Mouse (Mus musculus) MEL (cell line): ENCODE results near the gene Kazn. TPM values are rescaled to one million over a fixed set of nuclear protein-coding genes. Genes with fewer than 3 reads are reported as not detected.

Experiments
- DNase-seq: peaks from one replicate; pipeline ENCODE4 v3.0.0; 2011; ENCODE audit warnings: low read depth, low spot score
- H3K27ac ChIP-seq: 2 replicates; pipeline ENCODE4 v1.5.1; 2012; ENCODE audit warnings: low read depth, mild to moderate bottlenecking, control low read depth, low read length, moderate library complexity; ENCODE audit not compliant: control insufficient read depth
- H3K27me3 ChIP-seq, 2 experiments: fragments of 150-350 bp in 1 of 2; sonication (generic) in 1 of 2; 2 replicates each; pipeline ENCODE4 v1.6.1; 2012; ENCODE audit warnings: low read length in 2 of 2, mild to moderate bottlenecking in 2 of 2, improper control_type of control experiment in 1 of 2, moderate library complexity in 1 of 2; ENCODE audit not compliant: insufficient read depth in 2 of 2, control insufficient read depth in 1 of 2
- H3K36me3 ChIP-seq, 2 experiments: 2 replicates each; pipeline ENCODE4 v1.6.1; 2012 to 2014; ENCODE audit warnings: low read length in 2 of 2, improper control_type of control experiment in 1 of 2, inconsistent platforms in 1 of 2, mild to moderate bottlenecking in 1 of 2; ENCODE audit not compliant: insufficient read depth in 2 of 2, control insufficient read depth in 1 of 2
- H3K4me1 ChIP-seq, 2 experiments: fragments of 150-350 bp in 1 of 2; sonication (generic) in 1 of 2; 2 replicates each; pipeline ENCODE4 v1.6.1; 2012; ENCODE audit warnings: low read length in 2 of 2, improper control_type of control experiment in 1 of 2, mild to moderate bottlenecking in 1 of 2; ENCODE audit not compliant: insufficient read depth in 2 of 2, control insufficient read depth in 1 of 2
- H3K4me3 ChIP-seq, 2 experiments: fragments of 150-350 bp in 1 of 2; sonication (generic) in 1 of 2; 2 replicates each; pipeline ENCODE4 v1.5.1; 2012; ENCODE audit warnings: low read depth in 2 of 2, low read length in 2 of 2, mild to moderate bottlenecking in 2 of 2, moderate library complexity in 2 of 2, control low read depth in 1 of 2, improper control_type of control experiment in 1 of 2; ENCODE audit not compliant: control insufficient read depth in 1 of 2, insufficient read depth in 1 of 2
- H3K79me2 ChIP-seq: 2 replicates; pipeline ENCODE4 v1.6.1; 2012; ENCODE audit warnings: mild to moderate bottlenecking, low read length, moderate library complexity; ENCODE audit not compliant: control insufficient read depth, poor library complexity, insufficient read depth
- H3K9ac ChIP-seq: 2 replicates; pipeline ENCODE4 v1.6.1; 2012; ENCODE audit warnings: low read depth, mild to moderate bottlenecking, control low read depth, low read length, moderate library complexity; ENCODE audit not compliant: control insufficient read depth, poor library complexity, severe bottlenecking
- H3K9me3 ChIP-seq: fragments of 150-350 bp; sonication (generic); replicated peaks from 2 replicates; pipeline ENCODE4 v1.6.1; 2012; ENCODE audit warnings: mild to moderate bottlenecking, low read length, improper control_type of control experiment, moderate library complexity; ENCODE audit not compliant: insufficient read depth
- CHD1 ChIP-seq: IDR thresholded peaks from 2 replicates; pipeline ENCODE4 v1.6.1; 2012; ENCODE audit warnings: low read depth, mild to moderate bottlenecking, inconsistent platforms, low read length, improper control_type of control experiment
- CTCF ChIP-seq, 3 experiments: IDR thresholded peaks in 2 of 3; conservative IDR thresholded peaks in 1 of 3; 2 replicates each; pipeline ENCODE4 v1.5.1; 2011 to 2012; ENCODE audit warnings: low read length in 3 of 3, low read depth in 2 of 3, mild to moderate bottlenecking in 2 of 3, improper control_type of control experiment in 1 of 3, inconsistent platforms in 1 of 3, mixed read lengths in 1 of 3, moderate library complexity in 1 of 3; ENCODE audit not compliant: control insufficient read depth in 1 of 3, insufficient read depth in 1 of 3, poor library complexity in 1 of 3, severe bottlenecking in 1 of 3
- E2F4 ChIP-seq: IDR thresholded peaks from 2 replicates; pipeline ENCODE4 v1.6.1; 2011; ENCODE audit warnings: low read depth, low read length, improper control_type of control experiment, borderline replicate concordance
- ELF1 ChIP-seq: IDR thresholded peaks from 2 replicates; pipeline ENCODE4 v1.6.1; 2014; ENCODE audit warnings: low read depth, mild to moderate bottlenecking, inconsistent platforms, low read length, improper control_type of control experiment, moderate library complexity
- EP300 ChIP-seq, 2 experiments: IDR thresholded peaks; 2 replicates each; pipeline ENCODE4 v1.6.1; 2011; ENCODE audit warnings: improper control_type of control experiment in 2 of 2, low read length in 2 of 2, low read depth in 1 of 2, mild to moderate bottlenecking in 1 of 2
- ETS1 ChIP-seq: IDR thresholded peaks from 2 replicates; pipeline ENCODE4 v1.6.1; 2012; ENCODE audit warnings: low read depth, mild to moderate bottlenecking, inconsistent platforms, low read length, improper control_type of control experiment, moderate library complexity
- GATA1 ChIP-seq: IDR thresholded peaks from 2 replicates; pipeline ENCODE4 v1.6.1; 2011; ENCODE audit warnings: low read depth, low read length, improper control_type of control experiment
- MAFK ChIP-seq: IDR thresholded peaks from 2 replicates; pipeline ENCODE4 v1.6.1; 2011; ENCODE audit warnings: low read depth, mild to moderate bottlenecking, low read length, improper control_type of control experiment, borderline replicate concordance
- MAX ChIP-seq: IDR thresholded peaks from 2 replicates; pipeline ENCODE4 v1.6.1; 2011; ENCODE audit warnings: low read length, improper control_type of control experiment
- MYB ChIP-seq: IDR thresholded peaks from 2 replicates; pipeline ENCODE4 v1.6.1; 2011; ENCODE audit warnings: mild to moderate bottlenecking, low read depth, low read length, improper control_type of control experiment
- MYC ChIP-seq: IDR thresholded peaks from 2 replicates; pipeline ENCODE4 v1.6.1; 2011; ENCODE audit warnings: low read depth, mild to moderate bottlenecking, low read length, improper control_type of control experiment, moderate library complexity
- NELFE ChIP-seq: IDR thresholded peaks from 2 replicates; pipeline ENCODE4 v1.6.1; 2011; ENCODE audit warnings: low read depth, low read length, improper control_type of control experiment
- NRF1 ChIP-seq: IDR thresholded peaks from 2 replicates; pipeline ENCODE4 v1.6.1; 2014; ENCODE audit warnings: low read depth, mild to moderate bottlenecking, inconsistent platforms, low read length, improper control_type of control experiment, moderate library complexity; ENCODE audit not compliant: poor library complexity, insufficient read depth, severe bottlenecking
- POLR2A ChIP-seq, 2 experiments: IDR thresholded peaks; 2 replicates each; pipeline ENCODE4 v1.6.1; 2011 to 2012; ENCODE audit warnings: low read length in 2 of 2, mild to moderate bottlenecking in 2 of 2, control low read depth in 1 of 2, improper control_type of control experiment in 1 of 2, low read depth in 1 of 2, moderate library complexity in 1 of 2; ENCODE audit not compliant: control insufficient read depth in 1 of 2, insufficient read depth in 1 of 2, poor library complexity in 1 of 2
- POLR2AphosphoS5 ChIP-seq: IDR thresholded peaks from 2 replicates; pipeline ENCODE4 v1.6.1; 2012; ENCODE audit warnings: low read depth, borderline replicate concordance, mild to moderate bottlenecking, inconsistent platforms, low read length, moderate library complexity, mixed read lengths
- SMC3 ChIP-seq: IDR thresholded peaks from 2 replicates; pipeline ENCODE4 v1.6.1; 2011; ENCODE audit warnings: low read depth, low read length, improper control_type of control experiment
- TAL1 ChIP-seq: IDR thresholded peaks from 2 replicates; pipeline ENCODE4 v1.6.1; 2012; ENCODE audit warnings: mild to moderate bottlenecking, inconsistent platforms, low read length, moderate library complexity, mixed read lengths
- TBP ChIP-seq: IDR thresholded peaks from 2 replicates; pipeline ENCODE4 v1.8.0; 2011; ENCODE audit warnings: low read depth, low read length, improper control_type of control experiment
- UBTF ChIP-seq: IDR thresholded peaks from 2 replicates; pipeline ENCODE4 v1.6.1; 2012; ENCODE audit warnings: low read depth, mild to moderate bottlenecking, inconsistent platforms, low read length, improper control_type of control experiment, moderate library complexity, borderline replicate concordance; ENCODE audit not compliant: insufficient read depth
- ZKSCAN1 ChIP-seq: IDR thresholded peaks from 2 replicates; pipeline ENCODE4 v1.6.1; 2012; ENCODE audit warnings: low read depth, mild to moderate bottlenecking, inconsistent platforms, low read length, improper control_type of control experiment, moderate library complexity
- ZMIZ1 ChIP-seq: IDR thresholded peaks from 2 replicates; pipeline ENCODE4 v1.6.1; 2012; ENCODE audit warnings: low read depth, mild to moderate bottlenecking, inconsistent platforms, low read length, improper control_type of control experiment, moderate library complexity
- ZNF384 ChIP-seq: IDR thresholded peaks from 2 replicates; pipeline ENCODE4 v1.6.1; 2012; ENCODE audit warnings: low read depth, mild to moderate bottlenecking, inconsistent platforms, low read length, improper control_type of control experiment
- polyA plus RNA-seq, 2 experiments: library from polyadenylated mRNA; stranded (reverse) in 1 of 2; unstranded in 1 of 2; fragments of >175 nt in 1 of 2; fragments of >200 nt in 1 of 2; gene quantifications; 2 replicates each; pipeline versions ENCODE4 v1.2.1 to v1.2.4; 2012; ENCODE audit warnings: low replicate concordance in 2 of 2, low read depth in 1 of 2; ENCODE audit not compliant: insufficient read length in 2 of 2, insufficient read depth in 1 of 2, missing spikeins in 1 of 2
- total RNA-seq: library from RNA; depleted of rRNA; stranded (reverse); fragments of 300-350 nt; gene quantifications from 2 replicates; pipeline ENCODE4 v1.2.3, GENCODE M21; 2012

Kazn gene
- total and polyA plus RNA-seq, 3 experiments, result not detected

- Histone ChIP-seq H3K27ac (no peak overlapping the region), H3K36me3 (no peaks in the 10 kb centered on the region), H3K79me2 (no peaks in the 10 kb centered on the region), H3K27me3 (no peaks in the 10 kb centered on the region), H3K4me3 (no peak overlapping the region), H3K9ac (no peak overlapping the region), H3K4me1 (no peaks in the 10 kb centered on the region), H3K9me3 (no peaks in the 10 kb centered on the region)
- DNase-seq, result no peak
- no peak for TF ChIP-seq TAL1
- TF ChIP-seq CHD1, result no peak
- no peak for TF ChIP-seq POLR2AphosphoS5
- no peak for TF ChIP-seq GATA1
- no peak for TF ChIP-seq UBTF
- TF ChIP-seq ETS1, result no peak
Measured at GRCm38 (mm10) chr4:142236681-142237080, 2.5 kb downstream of the Kazn start.

GRCm38 (mm10) chr4:142235426-142235825, 3.8 kb downstream of the Kazn start:
- Histone ChIP-seq H3K36me3 (no peaks in the 10 kb centered on the region), H3K27me3 (no peaks in the 10 kb centered on the region), H3K9me3 (no peaks in the 10 kb centered on the region), H3K27ac (no peak overlapping the region), H3K79me2 (no peaks in the 10 kb centered on the region), H3K4me1 (no peaks in the 10 kb centered on the region), H3K4me3 (no peak overlapping the region), H3K9ac (no peak overlapping the region)
- TF ChIP-seq ZKSCAN1 (no peak), MYC (no peak), POLR2A (IDR thresholded peaks at IDR 0.05; ENCODE audit: control insufficient read depth in 1 of 2, insufficient read depth in 1 of 2, low read depth in 1 of 2, low read length in 2 of 2, poor library complexity in 1 of 2) (no peak), CHD1 (no peak), CTCF (IDR thresholded peaks at IDR 0.05 in 2 of 3, conservative IDR thresholded peaks at IDR 0.05 in 1 of 3; ENCODE audit: control insufficient read depth in 1 of 3, insufficient read depth in 1 of 3, low read depth in 2 of 3, low read length in 3 of 3, poor library complexity in 1 of 3, severe bottlenecking in 1 of 3) (no peak), NELFE (no peak), ZMIZ1 (no peak), E2F4 (no peak), ETS1 (no peak), TAL1 (no peak), MAX (no peak), MYB (no peak), NRF1 (no peak), EP300 (IDR thresholded peaks at IDR 0.05; ENCODE audit: low read depth in 1 of 2, low read length in 2 of 2) (no peak), TBP (no peak), SMC3 (no peak), ELF1 (no peak), ZNF384 (no peak), MAFK (no peak)
- DNase-seq, result no peak
